Mouse (Mus musculus) frontal cortex, postnatal 14 days (tissue): ENCODE measurements around the gene Ap1s2.
A peak's percentile ranks its signal among the peaks of the same experiment; 100 is the strongest.

Experiments used
- DNase-seq, 2 experiments: peaks; one replicate each; pipeline ENCODE4 v3.0.0; 2022; ENCODE audit warnings: low spot score in 2 of 2

Ap1s2 gene

GRCm38 (mm10) chrX:163908337-163909250 is at the start of gene Ap1s2:
Ap1s2 (plus strand) TSS chrX:163909017.
- peak; percentile 88 to 92 for DNase-seq

DNA sequence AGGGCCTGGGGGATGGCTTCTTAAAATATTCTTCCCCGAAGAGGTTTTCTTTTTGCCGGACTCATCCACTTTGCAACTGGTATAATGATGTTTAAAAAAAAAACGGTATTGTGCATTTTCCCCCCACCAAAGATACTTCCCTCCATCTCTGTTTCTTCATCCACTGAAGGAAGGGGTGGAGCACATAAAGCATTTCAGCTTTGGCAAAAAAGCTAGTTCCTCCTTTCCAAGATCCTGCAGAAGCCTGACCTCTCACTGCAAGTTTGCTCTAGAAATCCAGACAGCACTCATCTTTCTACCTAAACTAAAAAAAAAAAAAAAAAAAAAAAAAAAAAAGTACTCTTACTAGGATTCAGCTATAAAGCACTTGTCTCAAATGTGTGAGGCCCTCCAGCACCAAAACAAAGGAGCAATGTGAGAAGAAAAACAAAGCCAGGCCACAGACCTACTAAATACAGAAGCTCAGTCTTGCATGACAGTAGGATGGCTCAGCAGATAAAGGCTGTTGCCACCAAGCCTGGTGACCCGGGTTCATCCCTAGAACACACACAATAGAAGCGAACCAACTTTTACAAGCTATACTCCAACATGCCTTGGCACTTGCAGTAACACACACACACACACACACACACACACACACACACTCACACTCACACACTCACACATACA is 41.0 kb upstream of the Ap1s2 start:
- DNase-seq: no peak

- DNase-seq: no peak
Observed at GRCm38 (mm10) chrX:163868659-163869278, 40.0 kb upstream of the Ap1s2 start.

- no peak for DNase-seq
Observed at GRCm38 (mm10) chrX:163875932-163876331, 32.9 kb upstream of the Ap1s2 start.

DNA sequence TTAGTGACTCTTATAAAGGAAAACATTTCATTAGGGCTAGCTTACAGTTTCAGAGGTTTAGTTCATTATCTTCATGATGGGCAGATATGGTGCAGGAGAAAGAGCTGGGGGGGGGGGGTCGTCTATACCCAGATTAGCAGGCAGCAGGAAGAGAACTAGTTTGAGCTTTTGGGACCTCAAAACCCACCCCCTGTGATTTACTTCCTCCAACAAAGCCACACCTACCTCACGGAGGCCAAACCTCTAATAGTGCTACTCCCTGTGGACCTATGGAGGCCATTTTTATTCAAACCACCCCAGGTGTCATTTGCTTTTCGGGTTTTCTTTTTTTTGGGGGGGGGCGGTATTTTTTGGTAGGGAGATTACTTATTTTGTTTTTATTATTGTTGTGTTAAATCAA is 32.2 kb upstream of the Ap1s2 start:
- no peak for DNase-seq

- no peak for DNase-seq
Observed at GRCm38 (mm10) chrX:163879039-163879438, 29.8 kb upstream of the Ap1s2 start.

DNA sequence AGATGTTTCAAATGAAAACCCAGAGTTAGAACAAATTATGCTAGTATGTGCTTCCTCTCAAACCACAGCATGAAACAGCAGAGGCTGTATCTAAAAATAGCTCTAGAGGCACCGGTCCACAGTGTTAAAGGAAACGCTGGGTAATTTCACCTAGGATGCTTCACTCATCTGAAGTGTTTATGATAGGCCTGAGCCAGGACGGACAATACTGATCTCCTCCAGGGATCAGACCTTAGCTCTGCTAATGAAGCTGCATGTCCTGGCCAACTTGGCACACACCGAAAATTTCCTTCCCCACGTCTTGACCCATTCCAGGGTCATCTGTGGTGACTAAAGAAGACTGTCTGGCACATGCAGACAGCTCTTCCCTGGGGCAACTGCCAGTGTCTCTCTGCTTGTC is 29.4 kb upstream of the Ap1s2 start:
- DNase-seq: no peak

GRCm38 (mm10) chrX:163885539-163885981 is 23.3 kb upstream of the Ap1s2 start:
- DNase-seq: no peak

DNA sequence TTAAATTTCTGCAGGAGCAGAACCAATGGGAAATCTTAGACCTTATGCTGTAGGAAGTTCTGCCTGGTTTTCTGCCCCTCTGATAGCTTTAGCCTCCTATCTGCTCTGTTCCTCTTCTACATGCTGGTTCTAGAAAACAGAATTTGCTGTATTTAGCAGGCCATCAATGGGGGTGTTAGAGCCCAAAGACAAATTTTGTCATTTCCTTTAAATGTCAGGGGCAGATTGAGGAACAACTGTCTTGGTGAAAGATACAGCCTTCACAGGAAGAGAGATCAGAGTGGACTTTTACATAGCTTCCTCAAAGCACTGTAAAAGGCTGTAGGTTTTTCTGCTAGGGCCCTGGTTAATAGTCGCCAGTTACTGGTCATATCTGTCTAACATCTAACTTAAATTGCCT is 11.5 kb upstream of the Ap1s2 start:
- no peak for DNase-seq

- no peak for DNase-seq
Observed at GRCm38 (mm10) chrX:163899431-163900020, 9.3 kb upstream of the Ap1s2 start.

DNA sequence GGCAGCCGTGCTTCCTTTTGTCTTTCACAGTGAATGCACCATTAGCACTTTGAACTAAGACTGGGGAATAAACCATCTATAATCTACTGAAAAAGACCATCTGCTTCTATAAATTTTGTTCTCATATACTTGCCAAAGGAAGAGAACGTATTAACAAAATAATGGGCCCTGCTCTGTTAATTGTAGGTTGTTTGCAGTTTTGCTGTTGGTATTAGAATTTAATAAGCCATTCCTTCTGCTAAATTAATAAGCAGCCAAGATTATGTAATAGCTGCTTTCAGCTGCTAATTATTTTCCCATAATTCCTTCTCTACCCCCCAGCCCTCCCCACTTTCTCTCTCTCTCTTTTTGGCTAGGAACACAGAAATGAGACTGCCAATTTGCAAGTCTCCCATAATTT is 2.0 kb upstream of the Ap1s2 start:
- no peak for DNase-seq

- DNase-seq: no peak
Observed at GRCm38 (mm10) chrX:163908003-163908336, 847 bp upstream of the Ap1s2 start.

DNA sequence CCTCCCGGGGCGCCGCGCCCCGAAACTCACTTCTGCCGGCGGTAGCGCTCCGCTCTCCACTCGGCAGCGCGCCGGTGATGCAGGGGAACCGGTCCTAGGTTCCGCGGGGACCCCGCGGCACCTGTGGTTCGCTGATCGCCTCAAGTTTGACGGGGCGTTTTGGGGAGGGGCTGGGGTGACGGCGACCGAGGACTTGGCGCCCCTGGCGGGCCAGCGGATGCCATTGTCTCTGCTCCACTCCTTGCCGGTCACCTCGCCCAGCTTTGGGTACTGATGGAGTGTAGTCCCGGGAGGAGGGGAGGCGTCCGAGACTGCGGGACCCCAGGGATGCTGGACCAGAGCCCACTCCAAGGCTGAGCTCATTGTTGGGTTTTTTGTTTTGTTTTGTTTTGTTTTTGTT is 564 bp downstream of the Ap1s2 start:
- peak; percentile 8 to 9 for DNase-seq

DNA sequence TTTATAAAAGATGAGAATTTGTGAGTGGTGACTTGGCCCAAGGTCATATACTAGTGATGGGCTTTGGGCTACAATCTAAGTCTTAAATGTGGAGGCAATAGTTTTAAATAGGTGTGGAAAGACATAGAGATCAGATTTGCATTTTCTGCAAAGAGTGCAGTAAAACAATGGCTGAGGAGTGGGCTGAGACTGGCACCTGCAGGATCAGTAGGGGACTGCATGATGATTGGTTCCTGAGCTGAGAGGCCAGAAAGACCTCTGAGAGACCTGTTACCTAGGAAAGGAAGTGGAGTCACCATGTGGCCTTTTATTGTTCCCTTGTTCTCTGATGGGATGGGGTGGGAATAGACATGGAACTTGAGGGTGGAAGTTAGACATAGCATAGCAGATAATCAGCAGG is 4.0 kb downstream of the Ap1s2 start:
- DNase-seq: peak in 1 of 2 experiments; percentile 14

DNA sequence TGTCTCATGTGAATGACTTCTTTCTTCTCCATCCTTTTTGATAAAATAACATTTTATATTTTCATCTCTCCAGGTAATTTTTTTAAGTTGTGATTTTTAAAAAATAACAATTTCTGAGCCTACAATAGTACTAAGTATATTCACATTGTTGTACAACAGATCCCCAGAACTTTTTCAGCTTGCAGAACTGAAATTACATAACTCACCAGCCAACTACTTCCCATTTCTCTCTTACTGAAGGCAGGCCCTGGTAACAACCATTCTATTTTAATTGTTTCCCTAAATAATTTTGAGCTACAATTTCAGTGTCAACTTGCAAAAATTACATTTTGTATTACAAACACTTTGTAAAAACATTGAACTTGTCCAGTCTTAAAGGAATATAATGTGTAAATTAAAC is 20.7 kb downstream of the Ap1s2 start:
- no peak for DNase-seq

GRCm38 (mm10) chrX:163934731-163935130 is 25.9 kb downstream of the Ap1s2 start:
- no peak for DNase-seq

DNA sequence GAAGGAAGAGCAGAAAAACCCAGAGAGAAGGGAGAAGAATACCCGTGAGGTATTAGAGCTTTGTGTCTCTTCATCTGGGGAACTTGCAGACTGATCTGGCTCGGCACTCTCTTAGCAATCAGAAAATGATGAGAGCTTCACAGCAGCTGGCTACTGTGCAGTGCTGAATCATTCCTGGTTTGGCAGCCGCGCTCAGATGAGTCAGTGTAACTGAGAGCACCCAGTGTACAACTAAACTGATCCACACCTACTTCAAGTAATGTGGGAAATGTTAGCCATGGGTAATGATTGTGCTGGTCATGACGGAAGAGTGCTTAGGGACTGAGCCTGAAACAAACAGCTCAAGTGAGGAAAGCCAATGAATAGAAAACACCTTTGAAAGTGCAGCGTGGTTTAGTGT is 29.8 kb downstream of the Ap1s2 start:
- no peak for DNase-seq

DNA sequence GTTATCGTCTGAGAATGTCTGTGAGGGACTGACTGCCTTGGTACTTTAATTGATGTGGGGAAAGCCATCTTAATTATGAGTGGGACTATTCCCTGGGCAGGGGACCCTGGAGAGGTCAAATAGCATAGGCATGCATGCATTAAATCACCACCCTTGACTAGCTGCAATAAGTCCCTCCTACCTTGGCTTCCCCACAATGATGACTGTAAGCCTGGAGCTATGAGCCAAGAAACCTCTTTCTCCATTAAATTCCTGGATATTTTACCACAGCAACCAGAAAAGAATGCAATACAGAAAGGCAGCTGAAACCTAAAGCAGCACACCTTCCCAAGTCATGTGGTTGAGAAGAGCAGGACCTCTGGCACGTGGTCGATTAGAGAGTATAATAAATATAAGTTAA is 35.6 kb downstream of the Ap1s2 start:
- no peak for DNase-seq

DNA sequence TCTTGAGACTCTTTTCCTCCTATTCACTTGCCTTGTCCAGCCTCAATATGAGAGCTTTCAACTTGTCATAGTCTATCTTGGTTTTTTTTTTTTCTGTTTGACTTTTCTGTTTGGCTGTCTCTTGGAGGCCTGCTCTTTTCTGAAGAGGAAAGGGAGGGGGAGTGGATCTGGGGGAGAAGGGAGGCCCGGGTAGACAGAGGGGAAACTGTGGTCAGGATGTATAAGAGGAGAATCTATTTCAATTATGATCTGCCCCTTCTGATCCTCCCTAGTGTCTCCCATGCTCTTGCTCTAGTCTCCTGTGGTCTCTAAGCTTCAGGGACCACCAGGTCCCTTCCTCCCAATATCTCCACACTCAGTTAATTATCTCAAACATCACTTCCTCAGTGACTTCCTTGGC is 42.8 kb downstream of the Ap1s2 start:
- no peak for DNase-seq

GRCm38 (mm10) chrX:163957381-163957780 is 48.6 kb downstream of the Ap1s2 start:
- DNase-seq: no peak

DNA sequence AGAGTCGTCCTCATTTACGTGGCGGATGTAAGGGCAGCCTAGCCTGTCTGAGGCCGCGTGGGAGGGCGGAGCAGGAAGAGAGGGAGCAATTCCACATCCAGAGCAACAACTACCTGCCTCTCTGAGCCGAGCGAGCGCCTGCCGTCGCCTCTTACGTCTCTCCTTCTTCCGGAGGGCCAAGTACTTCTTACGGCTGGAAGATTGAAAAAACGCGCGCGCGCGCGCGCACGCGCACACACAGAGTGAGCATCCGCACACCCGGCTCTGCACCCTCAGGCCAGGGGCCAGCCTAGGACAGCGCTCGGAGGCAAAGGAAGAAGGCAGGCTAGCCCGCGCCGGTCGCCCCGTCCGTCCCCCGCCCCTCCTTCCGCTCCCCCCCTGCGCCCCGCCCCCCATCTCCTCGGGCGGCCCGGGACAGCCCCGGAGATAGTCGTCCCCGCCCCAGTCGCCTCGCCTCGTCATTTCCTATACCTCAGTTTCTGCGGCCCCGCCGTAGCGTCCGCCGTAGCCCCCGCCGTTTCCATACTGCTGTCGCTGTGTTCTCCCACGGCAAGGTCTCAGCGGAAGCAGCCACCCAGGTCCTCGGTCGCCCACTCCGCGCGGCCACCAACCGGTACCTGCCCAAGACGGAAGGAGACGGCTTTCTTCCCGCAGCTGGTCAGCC is 49.1 kb downstream of the Ap1s2 start:
- peak in 1 of 2 experiments; percentile 12 for DNase-seq

GRCm38 (mm10) chrX:163958467-163958875 is 49.7 kb downstream of the Ap1s2 start, which contains the start of gene Zrsr2:
Zrsr2 (minus strand) TSS chrX:163958661.
- peak; percentile 62 to 71 for DNase-seq
